Mouse (Mus musculus) CD4-positive helper T cell, adult 2 months (primary cell): ENCODE data around the gene Uba1.
"Not testable (repeated sequence)": the region's sequence is repeated elsewhere in the genome, so short reads cannot be mapped to it uniquely, and the experiment has no call there.

Experiments
- DNase-seq: peaks from one replicate; pipeline ENCODE4 v3.0.0-alpha.2; 2012; ENCODE audit warnings: low read depth, missing footprints, low spot score

The Uba1 gene

DNA sequence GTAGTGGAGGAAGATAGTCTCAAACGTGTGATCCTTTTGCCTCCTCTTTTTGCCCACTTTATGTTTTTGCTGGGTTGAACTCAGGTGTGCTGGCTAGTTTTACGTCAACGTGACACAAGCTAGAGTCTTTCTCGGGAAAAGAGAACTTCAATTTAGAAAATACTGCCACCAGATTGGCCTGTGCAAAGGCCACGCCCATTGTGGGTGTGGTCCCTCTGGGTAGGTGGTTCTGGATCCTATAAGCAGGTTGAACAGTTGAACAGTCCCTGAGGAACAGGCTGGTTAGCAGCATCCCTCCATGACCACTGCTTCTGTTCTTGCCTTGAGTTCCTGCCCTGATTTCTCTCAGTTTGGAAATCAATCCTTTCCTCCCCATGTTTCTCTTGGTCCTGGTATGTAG lies 70.6 kb downstream of the Uba1 start:
- DNase-seq: no peak

DNA sequence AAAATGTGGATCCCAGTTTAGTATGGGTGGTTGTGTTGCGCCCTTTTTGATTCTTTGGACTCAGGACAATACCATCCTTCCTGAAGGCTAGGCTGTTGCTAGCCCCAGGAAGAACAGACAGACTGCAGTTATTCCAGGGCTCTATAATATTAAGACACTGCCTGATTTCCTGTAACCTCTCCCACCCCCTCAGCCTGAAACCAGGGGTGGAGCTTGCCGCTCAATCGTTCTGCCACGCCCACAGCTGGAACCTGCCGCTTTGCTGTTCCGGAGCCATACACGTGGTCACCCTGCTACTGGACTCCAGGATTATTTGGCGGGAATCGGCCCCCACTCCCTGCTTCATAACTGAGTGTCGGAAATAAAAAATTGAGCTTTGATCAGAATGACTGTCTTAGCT lies 71.9 kb downstream of the Uba1 start:
- DNase-seq: not testable (repeated sequence)
